Mouse (Mus musculus): ENCODE results near the gene Tmed8.
"Not testable (repeated sequence)": the region's sequence is repeated elsewhere in the genome, so short reads cannot be mapped to it uniquely, and the experiment has no call there.

Tmed8 gene

DNA sequence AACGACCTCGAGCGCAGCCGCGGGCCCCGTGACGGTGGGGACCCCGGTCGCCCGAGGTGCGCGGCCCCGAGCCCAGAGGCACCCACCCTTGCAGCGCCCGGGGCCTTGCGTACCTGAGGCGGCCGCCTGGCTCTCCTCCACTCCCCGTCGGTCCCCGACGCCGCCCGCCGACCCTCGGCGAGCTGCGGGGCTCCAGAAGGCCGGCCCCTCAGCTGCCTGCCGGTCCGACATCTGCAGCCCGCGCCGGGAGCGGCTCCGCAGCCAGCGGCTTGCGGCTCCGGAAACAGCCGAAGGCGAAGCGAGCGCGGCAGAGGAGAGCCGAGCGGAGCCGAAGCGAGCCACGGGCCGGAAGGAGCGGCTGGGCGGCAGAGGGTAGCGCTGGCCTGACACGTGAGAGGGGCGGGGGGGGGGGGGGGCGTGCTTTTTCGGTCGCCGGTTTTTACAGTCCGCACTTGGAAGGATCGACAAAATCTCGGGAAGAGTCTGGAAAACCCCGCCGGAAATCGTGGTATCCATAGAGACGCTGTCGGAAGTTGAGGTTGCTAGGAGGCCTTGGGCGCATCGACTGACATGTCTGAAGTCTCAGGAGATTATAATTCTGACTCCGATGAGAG, at the start of gene Tmed8:
TSS of gene Tmed8 (minus strand) at position 482 of the 614 bp plus-strand sequence.
- DNase-seq: peak; percentile 80 to 85

DNA sequence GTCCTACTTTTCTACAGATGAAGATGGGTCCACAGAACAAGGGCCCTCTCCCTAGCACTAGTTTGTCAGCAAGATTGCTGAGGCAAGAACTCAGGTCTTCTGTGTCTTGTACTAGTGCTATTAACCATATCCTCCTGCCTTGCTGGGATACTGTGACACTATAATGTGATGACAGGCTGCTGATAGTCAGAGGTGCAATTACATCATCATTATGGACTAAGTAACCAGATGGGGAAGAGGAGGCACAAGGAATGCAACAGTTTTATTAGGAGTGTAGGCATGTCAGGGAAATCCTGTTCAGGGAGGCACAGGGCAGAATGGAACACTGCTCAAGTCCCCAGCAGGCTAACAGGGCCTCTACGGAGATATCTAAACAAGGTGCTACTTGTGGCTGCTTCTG, 38.4 kb upstream of the Tmed8 start, which contains the start of gene Noxred1:
TSS of gene Noxred1 (minus strand) at position 101 of the 400 bp plus-strand sequence.
- DNase-seq: no peak

DNA sequence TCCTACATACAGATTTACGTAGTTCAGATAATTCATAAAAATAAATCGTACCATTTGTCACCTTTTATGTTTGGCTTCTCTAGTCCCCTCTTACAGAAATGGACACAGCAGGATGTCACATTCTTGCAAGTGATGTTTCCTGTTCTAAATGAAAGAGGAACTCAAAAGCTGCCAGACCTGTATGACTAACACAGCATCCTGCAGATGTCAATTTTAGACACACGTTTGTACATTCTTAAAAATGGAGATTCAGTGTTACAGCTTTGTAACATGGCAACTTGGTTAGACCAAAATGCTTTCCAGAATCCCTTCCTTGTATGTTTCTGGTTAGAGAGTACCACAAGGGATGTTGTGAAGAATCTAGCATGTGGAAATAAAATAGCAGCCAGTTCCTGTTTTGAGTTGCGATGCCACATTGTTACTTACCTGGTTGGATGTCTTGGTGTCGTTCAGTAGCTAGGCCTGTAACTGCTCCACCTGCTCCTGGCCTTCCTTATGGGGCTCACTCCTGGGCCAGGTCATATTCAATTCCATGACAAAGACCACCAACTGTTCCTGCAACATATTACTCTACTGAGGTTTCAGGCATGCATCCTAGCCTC, 36.7 kb upstream of the Tmed8 start:
- peak; percentile 50 for DNase-seq

DNA sequence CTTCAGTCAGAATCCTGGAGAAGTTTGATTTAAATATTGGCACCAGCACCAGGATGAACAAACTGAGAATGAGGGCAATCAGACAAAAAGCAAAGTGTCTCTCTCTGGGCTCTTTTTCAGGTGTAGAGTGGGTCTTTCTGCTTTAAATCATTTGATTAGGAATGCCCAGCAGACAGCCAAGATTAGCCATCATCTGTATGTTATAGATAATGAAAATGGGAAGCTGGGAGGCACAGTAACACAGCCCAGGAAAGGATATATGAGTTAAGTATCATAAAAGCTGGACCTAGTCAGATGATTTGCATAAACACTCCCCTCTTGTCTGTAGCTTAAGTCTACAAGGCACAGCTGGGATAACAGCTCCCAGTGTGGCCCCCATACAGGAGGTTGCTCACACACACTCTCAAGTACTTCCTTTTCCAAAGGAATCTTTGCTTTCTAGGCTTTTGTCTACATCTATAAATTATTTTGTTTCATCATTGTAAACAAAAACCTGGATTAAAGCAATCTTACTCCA, 30.2 kb upstream of the Tmed8 start:
- no peak for DNase-seq

DNA sequence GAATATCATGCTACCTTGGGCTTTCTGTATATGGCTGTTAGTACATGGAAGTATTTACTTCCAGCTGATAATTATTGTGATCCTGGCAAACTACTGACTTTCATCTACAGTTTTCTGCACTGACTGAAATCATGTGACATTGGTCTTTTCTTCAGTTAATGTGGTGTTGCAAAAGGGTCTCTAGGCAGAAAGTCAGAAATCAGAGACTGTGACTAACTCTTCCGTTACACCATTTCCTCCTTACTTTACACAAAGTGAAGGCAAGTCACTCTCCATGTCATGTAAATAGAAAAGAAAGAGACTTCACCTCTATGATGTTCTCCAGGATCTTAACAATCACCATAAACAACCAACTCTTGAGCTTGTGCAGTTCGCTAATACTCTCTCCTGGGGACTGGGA, 29.4 kb upstream of the Tmed8 start:
- DNase-seq: no peak

DNA sequence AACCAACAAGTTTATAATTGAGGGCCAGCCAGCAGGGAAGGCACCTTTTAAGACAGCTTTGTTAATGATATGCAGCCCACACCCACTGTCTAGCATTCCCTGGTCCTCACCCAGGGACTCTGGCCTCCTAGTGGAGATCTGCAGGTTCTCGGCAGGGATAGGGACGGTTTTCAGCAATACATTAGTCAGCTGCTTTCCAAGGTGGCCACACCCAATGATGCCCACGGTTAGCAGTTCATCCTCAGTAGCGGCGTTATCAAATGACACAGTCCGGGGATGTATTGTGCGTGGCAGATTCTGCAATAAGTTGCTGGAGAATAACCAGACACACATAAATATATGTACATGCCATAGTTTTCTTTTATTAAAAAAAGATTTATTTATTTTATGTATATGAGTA, 26.5 kb upstream of the Tmed8 start:
- no peak for DNase-seq

DNA sequence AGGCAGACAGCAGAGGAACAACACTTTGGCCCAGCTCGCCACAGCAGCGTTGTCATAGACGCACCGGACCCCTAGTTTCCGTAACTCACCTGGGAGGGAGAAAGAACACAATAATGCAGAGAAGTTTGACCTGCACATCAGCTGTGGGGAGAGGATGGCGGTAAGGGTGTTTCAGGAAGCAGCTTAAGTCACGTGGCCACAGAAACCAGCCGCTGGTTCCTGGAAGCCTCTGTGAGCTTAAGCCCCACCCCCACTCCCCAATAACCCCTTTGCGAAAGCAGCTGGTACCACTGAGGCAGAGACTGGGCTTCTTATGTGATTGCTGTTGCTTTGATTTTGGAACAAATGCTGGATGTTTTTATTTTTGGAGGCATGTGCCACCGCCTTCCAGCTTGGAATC, 24.7 kb upstream of the Tmed8 start:
- no peak for DNase-seq

DNA sequence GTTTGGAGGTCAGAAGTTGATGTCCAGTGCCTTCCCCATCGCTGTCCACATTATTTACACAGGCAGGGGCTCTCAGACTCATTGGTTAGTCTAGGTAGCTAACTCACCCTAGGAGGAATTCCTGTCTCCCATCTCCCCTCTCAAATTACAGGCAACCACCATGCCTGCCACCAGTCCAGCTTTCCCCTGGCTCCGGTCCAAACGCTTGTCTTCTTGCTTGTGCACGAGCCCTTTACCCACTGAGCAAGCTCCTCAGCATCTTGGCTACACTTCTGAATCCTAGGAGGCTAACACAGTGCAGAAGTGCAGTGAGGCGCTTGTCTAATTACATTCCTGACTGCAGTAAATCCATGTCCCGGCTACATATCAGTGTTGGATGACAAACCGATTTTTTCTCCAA, 19.1 kb upstream of the Tmed8 start:
- DNase-seq: no peak

DNA sequence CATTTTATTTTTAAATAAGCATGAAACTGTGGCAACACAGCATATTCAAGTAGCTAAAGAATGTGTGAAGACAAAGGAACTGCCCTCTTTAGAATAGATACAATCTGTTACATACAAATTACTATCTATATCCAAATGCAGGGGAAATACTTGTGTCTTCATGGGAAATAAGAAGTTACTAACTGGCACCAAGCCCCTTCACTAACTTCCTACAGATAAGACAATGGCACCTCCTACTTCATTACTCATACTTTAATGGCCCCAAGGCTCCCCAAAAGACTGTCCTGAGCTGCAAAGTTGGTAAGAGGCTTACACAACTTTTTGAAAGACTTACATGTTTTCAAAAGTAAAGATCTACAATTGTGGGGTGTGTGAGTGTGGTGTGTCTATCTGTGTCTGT, 17.3 kb upstream of the Tmed8 start:
- DNase-seq: no peak

DNA sequence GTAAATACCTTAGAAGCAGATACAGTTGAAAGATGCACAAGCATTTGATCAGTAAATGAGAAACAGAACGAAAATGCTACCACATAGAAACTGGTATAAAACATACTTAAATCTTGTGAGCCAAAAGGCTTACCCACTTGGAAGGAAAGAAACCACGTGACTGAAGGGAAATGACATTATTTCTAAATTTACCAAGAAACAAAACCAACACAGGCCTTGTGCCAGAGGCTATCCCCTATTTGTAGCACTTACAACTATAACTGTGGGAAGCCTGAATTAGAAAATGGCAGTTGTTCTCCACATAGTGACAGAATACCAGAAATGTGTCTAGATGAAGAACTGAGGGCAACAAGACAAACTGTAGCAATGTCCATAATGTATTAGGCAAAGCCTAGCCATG, 15.8 kb upstream of the Tmed8 start:
- no peak for DNase-seq

DNA sequence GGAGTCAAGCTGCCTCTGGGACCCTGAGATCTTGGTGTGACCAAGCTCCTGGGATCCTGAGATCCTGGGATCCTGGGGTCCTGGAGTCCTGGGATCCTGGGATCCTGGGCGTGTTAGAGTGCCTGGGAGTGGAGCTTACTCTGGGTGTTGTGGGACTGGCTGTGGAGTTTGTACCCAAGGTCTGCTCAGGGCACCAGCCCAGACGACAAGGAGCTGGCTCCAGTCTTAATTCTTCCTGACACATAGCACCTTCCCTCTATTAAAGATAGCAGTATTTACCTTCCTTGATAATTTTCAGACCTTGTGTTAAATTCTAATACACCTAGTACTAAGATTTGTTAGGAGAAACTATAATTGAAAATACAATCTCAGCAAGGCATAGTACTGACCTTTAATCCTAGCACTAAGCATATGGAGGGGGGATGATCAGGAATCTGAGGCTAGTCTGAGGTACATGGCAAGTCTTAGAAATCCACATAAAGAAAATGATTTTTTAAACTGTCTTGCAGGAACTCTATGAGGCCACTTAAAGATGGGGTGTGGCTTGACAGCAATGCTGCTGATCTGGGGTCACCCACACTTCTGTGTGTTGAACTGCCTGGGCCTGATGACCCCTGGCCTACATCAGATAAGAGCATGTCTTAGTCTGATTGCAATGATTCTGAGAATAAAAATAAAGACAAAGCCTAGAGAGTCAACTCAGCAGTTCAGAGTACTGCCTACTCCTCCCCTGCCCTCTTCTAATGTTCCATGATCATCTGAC, 12.8 kb upstream of the Tmed8 start:
- no peak for DNase-seq

DNA sequence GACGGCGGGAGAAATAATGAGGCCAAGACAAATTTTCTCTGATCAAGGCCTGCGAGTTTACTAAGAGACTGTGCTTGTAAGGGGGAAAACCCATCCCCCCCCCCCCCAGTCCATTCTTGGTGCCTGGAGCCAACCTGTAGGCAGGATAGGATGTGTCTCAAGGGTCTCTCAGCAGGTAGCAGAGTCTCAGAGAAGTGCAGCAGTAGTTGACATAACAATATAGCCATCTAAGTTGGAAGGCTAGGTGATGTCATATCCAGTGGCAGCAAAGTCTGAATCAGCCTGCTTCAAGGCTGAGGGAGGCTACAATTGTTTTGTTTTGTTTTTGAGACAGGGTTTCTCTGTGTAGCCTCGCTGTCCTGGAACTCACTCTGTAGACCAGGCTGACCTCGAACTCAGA, 5.5 kb upstream of the Tmed8 start:
- not testable (repeated sequence) for DNase-seq

DNA sequence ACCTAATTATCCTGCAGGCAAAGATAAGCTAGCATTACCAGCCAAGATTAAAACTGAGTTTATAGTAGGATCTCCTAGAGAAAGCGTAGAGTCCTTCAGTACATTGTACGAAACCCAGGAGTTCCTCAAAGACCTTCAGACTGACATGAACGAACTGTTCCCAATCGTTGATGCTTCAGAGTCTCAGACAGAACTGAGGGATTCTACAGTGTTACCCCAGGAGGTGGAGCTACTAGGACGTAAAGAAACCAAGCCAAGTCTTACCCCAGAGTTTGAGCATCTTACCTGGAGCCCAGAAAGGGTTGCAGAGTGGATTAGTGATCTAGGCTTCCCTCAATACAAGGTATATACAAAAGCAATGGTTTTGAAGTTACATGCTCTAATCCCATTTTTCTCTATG, 1.4 kb upstream of the Tmed8 start:
- DNase-seq: no peak

DNA sequence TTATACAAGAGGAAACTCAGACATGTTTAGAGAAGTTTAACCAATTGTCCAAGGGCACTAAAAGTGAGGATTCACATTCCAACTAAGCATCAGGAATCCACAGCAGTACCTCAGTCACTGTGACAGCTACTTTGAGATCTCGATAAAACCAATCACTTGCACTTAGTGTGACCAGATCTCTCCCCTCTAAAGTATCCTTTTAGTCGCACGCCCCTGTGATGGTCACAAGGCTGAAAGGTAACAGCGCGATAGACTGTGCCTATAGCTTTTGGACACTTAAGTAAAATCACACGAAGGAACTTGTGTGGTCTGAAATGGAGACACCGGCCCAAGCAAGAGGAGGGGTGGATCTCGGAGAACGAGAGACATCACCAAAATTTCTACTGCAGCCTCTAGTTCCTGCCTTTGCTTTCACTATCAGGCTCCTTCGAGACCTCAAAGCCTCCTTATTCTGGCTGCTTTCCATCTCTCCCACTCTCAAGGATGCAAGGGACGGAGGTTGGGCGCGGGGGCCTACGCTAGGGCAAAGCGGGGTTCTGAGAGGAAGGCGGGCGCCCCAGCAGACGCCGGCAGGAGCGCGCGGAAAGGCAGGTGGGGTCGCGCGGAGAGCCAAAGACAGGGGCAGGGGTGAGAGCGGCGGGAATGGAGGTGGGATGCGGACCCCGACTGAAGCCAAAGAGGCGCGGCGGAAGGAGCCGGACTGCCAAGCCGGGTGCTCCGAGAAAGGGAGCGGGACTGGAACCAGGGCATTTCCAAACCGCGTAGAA, 865 bp downstream of the Tmed8 start, which contains the start of gene Samd15:
TSS of gene Samd15 (plus strand) at position 518 of the 767 bp plus-strand sequence.
- no peak for DNase-seq

DNA sequence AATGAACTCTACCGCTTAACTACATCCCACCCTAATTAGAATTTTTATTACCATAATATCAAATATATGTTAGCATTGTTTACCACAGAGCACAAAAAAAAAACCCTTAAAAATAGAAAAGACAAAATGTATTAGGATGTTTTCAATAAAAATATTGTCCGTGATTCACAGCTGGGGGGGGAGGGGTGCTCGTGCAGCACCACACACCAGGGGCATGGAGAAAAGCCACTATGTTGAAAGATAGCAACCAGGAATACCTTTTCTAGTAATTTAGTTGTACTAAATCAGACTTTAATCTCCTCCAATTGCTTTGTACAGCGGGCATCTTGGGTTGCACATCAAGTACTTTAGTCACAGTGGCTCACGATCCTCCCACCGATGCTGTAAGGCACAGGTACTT, 1.5 kb downstream of the Tmed8 start:
- no peak for DNase-seq

DNA sequence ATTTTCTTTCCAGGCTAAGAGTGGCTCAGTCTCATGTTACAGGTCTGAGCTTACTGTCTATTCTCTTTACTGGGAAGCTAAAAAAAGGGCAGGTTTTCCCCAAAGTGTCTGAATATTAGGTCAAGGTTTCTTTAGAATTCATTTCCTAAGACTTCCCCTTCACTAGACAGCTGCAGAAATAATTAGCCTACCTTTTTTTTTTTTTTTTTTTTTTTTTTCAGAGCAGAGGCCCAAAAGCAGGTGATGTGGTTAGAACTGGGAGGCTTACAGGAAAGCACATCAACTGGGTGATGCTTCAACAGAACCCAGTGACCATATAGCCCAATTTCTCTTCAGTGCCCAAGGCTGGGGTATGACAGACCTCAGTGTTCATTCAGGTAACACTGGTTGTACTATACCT, 3.9 kb downstream of the Tmed8 start:
- no peak for DNase-seq

DNA sequence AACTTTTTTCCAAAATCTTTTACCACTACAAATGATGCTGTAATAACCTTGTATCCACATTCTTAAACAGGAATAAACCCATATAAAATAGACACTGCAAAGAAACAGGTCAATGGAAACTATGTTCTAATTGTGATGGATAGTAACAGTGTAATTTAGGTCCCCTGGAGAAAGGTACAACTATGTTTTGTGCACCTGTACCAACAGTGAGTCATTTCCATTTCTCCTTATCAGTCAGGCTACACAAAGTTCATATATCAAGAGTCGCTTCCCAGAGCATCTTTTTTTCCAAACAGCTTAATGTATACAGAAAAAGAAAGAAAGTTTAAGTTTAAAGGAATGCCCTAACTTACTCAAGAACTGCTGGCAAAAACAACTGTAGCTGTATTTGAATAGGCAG, 5.2 kb downstream of the Tmed8 start:
- no peak for DNase-seq

DNA sequence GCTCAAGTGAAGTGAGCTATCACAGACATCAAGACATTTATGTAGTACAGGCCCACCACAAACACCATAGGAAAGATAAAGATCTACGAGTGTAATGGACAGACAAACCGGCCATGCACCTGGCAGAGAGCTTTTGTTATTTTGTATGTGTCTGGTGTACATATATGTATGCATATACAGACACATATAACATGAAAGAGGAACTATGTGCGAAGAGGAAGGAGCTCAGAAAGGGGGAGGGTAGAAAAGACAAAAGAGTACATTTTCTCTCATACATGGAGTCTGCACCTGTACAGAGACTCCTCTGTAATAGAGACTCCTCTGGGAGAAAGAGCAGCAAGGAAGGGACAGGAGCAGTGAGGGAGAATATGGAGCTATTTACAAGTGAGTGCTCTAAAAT, 7.2 kb downstream of the Tmed8 start:
- DNase-seq: peak in 1 of 2 experiments; percentile 40

DNA sequence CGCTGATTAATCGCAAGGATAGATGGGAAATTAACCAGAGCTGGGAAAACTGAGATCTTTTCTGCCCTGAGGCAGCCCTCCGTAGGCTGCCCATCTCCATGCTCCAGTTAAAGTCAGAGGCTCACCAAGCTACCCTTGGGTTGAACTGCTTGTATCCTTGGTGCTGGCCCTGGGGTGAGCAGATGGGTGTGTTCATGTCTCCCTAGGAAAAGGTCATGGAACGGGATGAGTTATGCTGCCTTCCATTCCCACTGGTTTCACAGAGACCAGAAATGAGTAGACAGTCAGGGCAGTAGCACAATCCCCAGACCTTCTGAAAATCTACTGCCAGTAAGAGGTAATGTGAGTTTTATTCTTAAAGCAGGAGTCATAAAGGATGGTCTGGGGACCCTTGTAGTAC, 22.6 kb downstream of the Tmed8 start:
- no peak for DNase-seq

DNA sequence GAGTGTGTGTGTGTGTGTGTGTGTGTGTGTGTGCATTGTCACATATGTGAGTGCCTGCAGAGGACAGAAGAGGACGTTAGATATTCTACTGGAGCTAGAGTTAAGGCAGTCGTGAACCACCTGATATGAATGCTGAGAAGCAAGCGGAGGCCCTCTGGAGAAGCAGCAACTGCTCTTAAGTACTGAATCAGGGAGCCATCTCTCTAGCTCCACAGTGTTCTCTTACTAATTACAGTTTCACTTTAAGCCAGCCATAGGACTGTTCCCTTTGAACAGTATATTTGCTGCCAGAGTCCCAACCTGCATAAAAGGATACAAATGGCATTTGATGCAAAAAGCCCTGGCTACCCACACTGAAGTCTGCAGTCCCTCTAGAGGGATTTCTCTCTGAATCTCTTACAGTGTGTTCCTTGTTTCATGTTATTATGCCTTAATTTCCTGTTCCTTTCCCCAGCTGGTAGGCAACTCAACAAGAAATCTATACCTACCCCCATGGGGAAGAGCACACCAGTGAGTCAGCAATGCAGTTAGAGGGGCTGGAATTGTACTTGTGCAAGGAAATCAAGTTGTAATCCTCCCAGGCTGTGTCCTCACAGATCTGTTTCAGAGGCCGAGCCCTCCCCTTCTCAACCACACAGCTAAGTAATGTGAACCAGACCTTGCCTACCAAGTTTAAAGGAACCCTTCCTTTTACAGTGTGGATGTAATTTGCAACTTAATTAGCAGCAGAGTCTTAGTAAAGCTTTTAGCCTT, 24.9 kb downstream of the Tmed8 start:
- DNase-seq: no peak

DNA sequence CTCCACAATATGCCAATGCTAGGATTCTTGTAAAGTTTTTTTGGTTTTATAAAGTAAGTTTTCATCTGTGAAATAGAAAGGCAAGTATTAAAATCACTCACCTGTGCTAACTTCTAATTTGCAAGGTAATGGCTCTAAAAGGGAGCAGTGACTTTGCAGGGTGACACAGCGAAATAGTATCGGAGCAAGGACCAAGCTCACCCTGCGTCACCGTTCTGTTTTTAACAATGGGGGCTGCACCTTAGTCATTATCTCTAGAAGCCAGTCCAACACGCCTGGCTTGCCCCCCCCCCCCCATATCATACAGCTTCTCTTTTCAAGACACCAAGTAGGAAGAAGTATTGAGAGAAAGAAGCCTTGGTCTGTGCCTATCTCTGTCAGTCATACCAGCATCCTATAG, 39.4 kb downstream of the Tmed8 start:
- DNase-seq: no peak

DNA sequence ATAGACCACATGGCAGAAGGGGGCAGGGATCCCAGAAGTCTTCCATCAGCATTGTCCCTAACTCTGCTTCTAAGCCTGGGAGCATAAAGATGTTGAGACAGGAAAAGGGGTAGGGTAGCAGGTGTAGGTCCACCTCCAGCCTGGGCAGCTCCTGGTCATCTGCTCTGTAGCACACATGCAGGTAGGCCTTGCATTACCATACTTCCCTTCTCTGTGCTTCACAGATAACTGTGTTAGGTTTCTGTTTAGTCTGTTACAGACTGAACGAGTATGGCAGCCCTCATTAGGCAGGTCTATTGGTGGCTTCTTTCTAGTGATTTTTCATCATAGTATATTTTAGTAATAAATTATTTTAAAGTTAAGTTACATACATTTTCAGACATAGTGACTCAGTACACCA, 39.9 kb downstream of the Tmed8 start:
- DNase-seq: no peak
